Mouse (Mus musculus) kidney, embryonic 14.5 days (tissue): ENCODE results near the gene Methig1. TPM values are rescaled to one million over a fixed set of nuclear protein-coding genes. Genes with fewer than 3 reads are reported as not detected.
"Not testable (repeated sequence)": the region's sequence is repeated elsewhere in the genome, so short reads cannot be mapped to it uniquely, and the experiment has no call there.

Experiments
- ATAC-seq: fragments of 200-750 bp; cut with Nextera tagmentation; 2 replicates; pipeline ENCODE4 v1.8.0; 2017; ENCODE audit warnings: moderate number of reproducible peaks, mild to moderate bottlenecking, moderate TSS enrichment, moderate library complexity; ENCODE audit not compliant: low FRiP score, low TSS enrichment
- H3K27ac ChIP-seq: fragments of 300-500 bp; sonication (generic); 2 replicates; pipeline ENCODE4 v1.5.1; 2014; ENCODE audit warnings: low read depth, mild to moderate bottlenecking, low read length, moderate library complexity, mixed read lengths
- H3K27me3 ChIP-seq: fragments of 300-500 bp; sonication (generic); 2 replicates; pipeline ENCODE4 v1.6.1; 2014; ENCODE audit warnings: mild to moderate bottlenecking, low read length; ENCODE audit not compliant: control insufficient read depth, insufficient read depth
- H3K36me3 ChIP-seq: fragments of 300-500 bp; sonication (generic); 2 replicates; pipeline ENCODE4 v1.6.1; 2014; ENCODE audit warnings: low read length, mixed read lengths; ENCODE audit not compliant: control insufficient read depth, insufficient read depth
- H3K4me1 ChIP-seq: fragments of 300-500 bp; sonication (generic); 2 replicates; pipeline ENCODE4 v1.6.1; 2014; ENCODE audit warnings: low read length, mixed read lengths; ENCODE audit not compliant: control insufficient read depth, insufficient read depth
- H3K4me2 ChIP-seq: fragments of 300-500 bp; sonication (generic); replicated peaks from 2 replicates; pipeline ENCODE4 v1.6.1; 2014; ENCODE audit warnings: low read depth, mild to moderate bottlenecking, low read length
- H3K4me3 ChIP-seq: fragments of 300-500 bp; sonication (generic); 2 replicates; pipeline ENCODE4 v1.5.1; 2014; ENCODE audit warnings: mild to moderate bottlenecking, low read length
- H3K9ac ChIP-seq: fragments of 300-500 bp; sonication (generic); 2 replicates; pipeline ENCODE4 v1.6.1; 2014; ENCODE audit warnings: low read depth, mild to moderate bottlenecking, low read length, moderate library complexity
- H3K9me3 ChIP-seq: fragments of 300-500 bp; sonication (generic); 2 replicates; pipeline ENCODE4 v1.6.1; 2016; ENCODE audit warnings: low read length; ENCODE audit not compliant: control insufficient read depth
- WGBS: fragments of 180-500 bp; shearing (Covaris S2); extraction: QIAGEN DNeasy Blood & Tissue Kit; methylation state at CpG from one replicate; pipeline ENCODE4 v1.1.7; 2014; 5-methylcytosine and 5-hydroxymethylcytosine counted together
- polyA plus RNA-seq: library from polyadenylated mRNA; unstranded; fragments of >200 nt; fragmentation: Nextera tagmentation; extraction: Ambion mirVana; gene quantifications from 2 replicates; pipeline ENCODE4 v1.2.1, GENCODE M21; 2014

The Methig1 gene
- 0.27 and 0.87 TPM in 2 replicates for polyA plus RNA-seq

GRCm38 (mm10) chr15:100352711-100353250 lies at the start of gene Methig1, which contains the start of gene Mettl7a2:
Gene Methig1, plus strand, starts transcription at chr15:100353149.
Gene Mettl7a2, plus strand, starts transcription at chr15:100353200.
- no peaks in the 10 kb centered on the region for H3K36me3 ChIP-seq
- H3K4me2 ChIP-seq, result no peak within 1 kb of the TSS
- ATAC-seq, result no peak
- H3K9ac ChIP-seq, result no peak within 1 kb of the TSS
- H3K27ac ChIP-seq, result no peak within 1 kb of the TSS
- no peaks in the 10 kb centered on the region for H3K9me3 ChIP-seq
- 86% methylated on average over 10 of the region's 10 CpGs for WGBS
- no peaks in the 10 kb centered on the region for H3K27me3 ChIP-seq
- H3K4me1 ChIP-seq, result no peaks in the 10 kb centered on the region
- H3K4me3 ChIP-seq, result no peak within 1 kb of the TSS

- no peak for ATAC-seq
- Histone ChIP-seq H3K9me3 (no peaks in the 10 kb centered on the region), H3K27ac (peak overlapping the region; percentile 88), H3K9ac (no peak overlapping the region), H3K4me1 (peaks cover 6% of the 10 kb centered on the region; the same call in 1 of the 2 replicates), H3K27me3 (no peaks in the 10 kb centered on the region), H3K4me3 (no peak overlapping the region; the same call in 1 of the 2 replicates), H3K4me2 (peak overlapping the region; percentile 61), H3K36me3 (no peaks in the 10 kb centered on the region)
- WGBS, result 40% methylated on average over 8 of the region's 8 CpGs
Observed at GRCm38 (mm10) chr15:100303428-100304018, 49.4 kb upstream of the Methig1 start.

- H3K27me3 ChIP-seq, result no peaks in the 10 kb centered on the region
- H3K4me1 ChIP-seq, result peaks cover 6% of the 10 kb centered on the region; the same call in 1 of the 2 replicates
- H3K36me3 ChIP-seq, result no peaks in the 10 kb centered on the region
- H3K4me3 ChIP-seq, result peak within 1 kb of the TSS; percentile 52
- WGBS, result 3% methylated on average over 25 of the region's 30 CpGs
- H3K4me2 ChIP-seq, result peak within 1 kb of the TSS; percentile 61
- H3K9me3 ChIP-seq, result no peaks in the 10 kb centered on the region
- peak within 1 kb of the TSS; percentile 88 for H3K27ac ChIP-seq
- peak within 1 kb of the TSS; percentile 58; the same call in 1 of the 2 replicates for H3K9ac ChIP-seq
- peak; percentile 83 for ATAC-seq
Observed at GRCm38 (mm10) chr15:100304019-100304991, 48.6 kb upstream of the Methig1 start, which contains the start of gene Mettl7a1. Gene Mettl7a1, plus strand, starts transcription at chr15:100304140.

DNA sequence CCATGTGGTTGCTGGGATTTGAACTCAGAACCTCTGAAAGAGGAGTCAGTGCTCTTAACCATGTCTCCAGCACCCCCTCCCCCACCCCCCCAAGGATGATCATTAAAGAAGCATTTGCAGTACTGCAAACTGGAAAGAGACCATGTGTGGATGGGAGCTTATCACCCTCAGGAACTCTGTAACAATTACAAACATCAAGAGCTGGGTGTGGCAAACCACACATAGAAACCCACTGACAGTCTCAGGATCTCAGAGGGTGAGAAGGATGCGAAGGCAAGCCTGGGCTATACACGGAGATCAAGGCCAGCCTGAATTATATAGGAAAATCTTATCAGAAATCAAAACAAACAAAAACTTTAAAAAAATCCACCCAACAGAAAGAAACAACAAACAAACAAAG lies 46.7 kb upstream of the Methig1 start:
- H3K27me3 ChIP-seq, result no peaks in the 10 kb centered on the region
- WGBS, result 82% methylated on average over 2 of the region's 2 CpGs
- no peak overlapping the region for H3K9ac ChIP-seq
- H3K36me3 ChIP-seq, result no peaks in the 10 kb centered on the region
- no peak overlapping the region for H3K4me3 ChIP-seq
- H3K27ac ChIP-seq, result no peak overlapping the region
- ATAC-seq, result no peak
- peaks cover 6% of the 10 kb centered on the region; the same call in 1 of the 2 replicates for H3K4me1 ChIP-seq
- H3K4me2 ChIP-seq, result no peak overlapping the region; the same call in 1 of the 2 replicates
- no peaks in the 10 kb centered on the region for H3K9me3 ChIP-seq

- not testable (repeated sequence) for H3K36me3 ChIP-seq, H3K4me3 ChIP-seq, H3K9me3 ChIP-seq, H3K9ac ChIP-seq, H3K4me2 ChIP-seq, H3K27ac ChIP-seq, H3K4me1 ChIP-seq, H3K27me3 ChIP-seq
- WGBS, result 42% methylated on average over 11 of the region's 11 CpGs
- 0 out of 2 replicates have a peak, but pooled peaks have one; percentile 50 for ATAC-seq
Observed at GRCm38 (mm10) chr15:100307438-100308096, 45.4 kb upstream of the Methig1 start.

GRCm38 (mm10) chr15:100312346-100312745 lies 40.6 kb upstream of the Methig1 start:
- 75% methylated on average over 2 of the region's 2 CpGs for WGBS
- Histone ChIP-seq H3K9me3 (no peaks in the 10 kb centered on the region), H3K27me3 (no peaks in the 10 kb centered on the region), H3K36me3 (0 out of 2 replicates have a peak, but pooled peaks cover 2% of the 10 kb centered on the region), H3K27ac (no peak overlapping the region), H3K9ac (no peak overlapping the region), H3K4me2 (no peak overlapping the region), H3K4me3 (no peak overlapping the region), H3K4me1 (no peaks in the 10 kb centered on the region)
- ATAC-seq, result no peak

DNA sequence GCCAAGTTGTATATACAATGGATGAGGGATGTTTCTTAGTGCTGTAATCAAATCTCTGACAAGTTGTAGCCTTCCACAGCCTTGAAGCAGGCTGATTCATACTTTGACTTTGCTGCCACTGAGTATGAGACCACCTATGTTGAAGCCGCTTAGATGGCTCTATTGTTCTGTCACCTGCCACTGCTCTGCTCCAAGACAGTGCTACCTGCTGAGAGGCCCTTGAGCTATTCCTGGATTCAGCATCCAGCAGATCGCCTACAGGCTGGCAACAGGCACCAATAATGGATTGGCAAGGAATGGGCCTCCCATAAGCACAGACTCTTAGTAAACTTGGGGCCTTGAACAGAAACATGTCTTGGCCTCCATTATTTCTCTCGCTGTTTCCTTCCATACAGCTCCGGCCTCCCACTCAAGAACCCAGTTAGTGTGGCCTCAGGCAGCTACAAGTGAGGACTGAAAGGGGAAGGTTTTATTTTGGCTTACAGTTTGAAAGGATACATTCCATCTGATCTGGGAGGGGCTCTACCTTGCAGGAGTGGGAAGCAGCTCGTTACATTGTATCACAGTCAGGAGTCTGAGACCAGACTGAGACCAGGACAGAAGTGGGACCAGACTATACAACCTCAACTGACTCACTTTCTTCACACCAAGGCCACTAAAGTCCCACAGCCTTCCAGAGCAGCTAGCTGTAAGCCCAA lies 38.4 kb upstream of the Methig1 start:
- no peak overlapping the region for H3K9ac ChIP-seq
- H3K9me3 ChIP-seq, result no peaks in the 10 kb centered on the region
- no peaks in the 10 kb centered on the region for H3K27me3 ChIP-seq
- no peak for ATAC-seq
- no peak overlapping the region for H3K27ac ChIP-seq
- no peak overlapping the region for H3K4me2 ChIP-seq
- 0 out of 2 replicates have a peak, but pooled peaks cover 2% of the 10 kb centered on the region for H3K36me3 ChIP-seq
- WGBS, result 93% methylated on average over 5 of the region's 5 CpGs
- H3K4me3 ChIP-seq, result no peak overlapping the region
- no peaks in the 10 kb centered on the region for H3K4me1 ChIP-seq

DNA sequence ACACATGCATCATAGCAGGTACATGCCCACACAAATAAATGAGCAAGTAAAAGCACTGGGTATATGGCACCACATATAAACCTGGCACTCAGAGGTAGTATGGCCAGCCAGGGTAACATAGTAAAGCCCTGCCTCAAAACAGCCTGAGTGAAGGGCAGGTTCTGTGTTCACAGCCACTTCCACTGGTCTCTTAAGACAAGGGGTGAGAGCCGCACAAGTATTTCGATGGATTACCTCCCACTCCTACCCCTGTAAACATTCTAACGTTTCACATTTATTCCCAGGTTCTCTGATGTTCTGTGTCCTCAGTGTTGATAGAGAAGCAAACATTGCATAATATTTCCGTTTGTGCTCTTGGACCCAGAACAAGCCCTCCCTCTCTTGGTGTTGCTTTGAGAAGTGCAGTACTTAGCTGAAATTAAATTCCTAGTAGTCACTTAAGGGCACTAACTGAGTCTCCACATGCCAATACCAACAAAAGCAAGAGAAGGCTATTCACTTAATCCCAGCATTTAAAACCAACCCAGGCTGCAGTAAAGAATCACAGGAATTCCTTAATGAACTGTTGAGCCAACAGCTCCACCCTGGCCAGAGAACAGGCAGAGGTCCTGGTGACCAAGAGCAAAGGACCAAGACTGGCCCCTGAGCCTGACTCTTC lies 34.8 kb upstream of the Methig1 start:
- not testable (repeated sequence) for H3K4me1 ChIP-seq, H3K4me3 ChIP-seq, H3K9ac ChIP-seq, H3K36me3 ChIP-seq, H3K9me3 ChIP-seq, H3K4me2 ChIP-seq, H3K27ac ChIP-seq, ATAC-seq, H3K27me3 ChIP-seq
- 64% methylated on average over 4 of the region's 4 CpGs for WGBS
